Mouse (Mus musculus) lung, adult 2 months (tissue): ENCODE results near the gene Psmc1.

Experiments
- CTCF ChIP-seq: fragments of 200-500 bp; IDR thresholded peaks from 2 replicates; pipeline ENCODE4 v1.5.1; 2011; ENCODE audit warnings: mild to moderate bottlenecking, low read length, control low read depth; ENCODE audit not compliant: insufficient read depth
- POLR2A ChIP-seq: fragments of 200-500 bp; IDR thresholded peaks from 2 replicates; pipeline ENCODE4 v1.6.1; 2011; ENCODE audit warnings: low read depth, mild to moderate bottlenecking, control low read depth, low read length, borderline replicate concordance; ENCODE audit errors: extremely low read depth

DNA sequence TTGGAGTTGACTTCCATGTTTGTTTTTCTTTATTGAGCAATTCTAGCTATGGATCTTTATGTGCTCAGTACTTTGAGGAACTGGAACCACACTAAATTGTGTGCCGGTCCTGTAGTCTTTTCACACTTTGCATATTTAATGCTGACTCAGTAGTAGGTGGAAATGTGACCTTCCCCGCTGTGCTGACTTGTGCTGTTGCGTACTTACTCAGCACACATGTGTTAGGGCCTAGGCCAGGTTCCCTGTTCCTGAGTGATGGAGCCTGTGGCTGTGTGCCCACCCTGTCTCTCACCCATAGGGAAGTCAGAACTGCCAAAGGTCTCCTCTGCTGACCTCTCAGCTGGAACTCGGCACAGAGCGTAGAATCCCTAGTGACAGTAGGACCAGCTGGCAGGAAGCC lies 6.0 kb downstream of the Psmc1 start:
- TF ChIP-seq CTCF (no peak), POLR2A (no peak)
